Mouse (Mus musculus) frontal cortex, postnatal 14 days (tissue): ENCODE results near the gene Ptpn11.

Source experiments
- DNase-seq, 2 experiments: peaks; one replicate each; pipeline ENCODE4 v3.0.0; 2022; ENCODE audit warnings: low spot score in 2 of 2

Gene Ptpn11

DNA sequence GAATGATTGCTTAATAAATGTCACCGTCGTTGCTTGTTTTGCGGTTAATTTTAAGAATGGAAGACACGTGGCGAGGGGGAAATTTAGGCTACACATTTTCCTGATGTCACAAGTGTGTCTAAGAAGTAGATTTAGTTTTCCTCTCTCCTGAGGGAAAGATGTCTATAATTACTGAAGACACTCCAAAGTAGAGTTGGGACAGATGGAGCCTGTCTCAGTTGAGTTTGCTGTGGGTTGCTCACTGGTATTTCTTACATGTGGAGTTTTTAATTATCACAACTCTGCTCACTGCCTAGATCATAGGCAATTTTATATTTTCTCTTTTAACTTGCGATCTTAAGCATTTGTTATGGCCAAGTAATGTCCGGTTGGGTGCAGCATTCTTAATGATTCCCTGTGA, 108.6 kb downstream of the Ptpn11 start:
- DNase-seq = no peak

- DNase-seq = no peak
These were observed 109.4 kb downstream of the Ptpn11 start for GRCm38 (mm10) chr5:121081754-121082153.
